Mouse (Mus musculus): ENCODE data around the gene Gpr25.

Gene Gpr25

DNA sequence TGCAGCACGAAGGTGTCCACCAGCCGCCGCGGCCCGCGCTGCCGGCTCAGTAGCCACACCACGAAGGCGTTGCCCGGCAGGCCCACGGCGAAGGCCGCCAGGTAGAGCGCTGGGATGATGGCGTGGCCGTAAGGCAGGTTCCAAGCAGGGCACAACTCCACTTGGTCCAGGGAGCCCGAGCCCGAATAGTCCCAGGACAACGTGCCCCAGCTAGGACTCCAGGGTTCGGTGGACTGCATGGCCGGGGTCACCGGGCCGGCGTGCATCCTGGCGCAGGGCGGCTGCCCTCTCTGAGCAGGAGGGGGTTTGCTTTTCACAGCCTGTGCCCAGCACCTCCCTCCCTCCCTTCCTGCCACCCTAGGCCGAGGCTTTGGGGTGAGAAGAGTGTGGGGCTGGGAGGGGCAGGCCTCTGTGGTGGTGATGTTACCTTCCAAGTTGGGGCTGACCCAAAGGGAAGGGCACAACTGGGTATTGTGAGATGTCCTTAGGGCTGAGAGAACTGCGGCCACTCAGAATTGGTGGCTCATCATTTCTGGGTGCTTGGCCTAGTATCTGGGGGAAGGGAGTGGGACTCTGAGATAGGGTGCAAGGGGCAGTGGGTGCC is at the start of gene Gpr25:
Gene Gpr25 (minus strand): TSS at position 239 of the 604 bp plus-strand sequence.
- no peak for DNase-seq (ENCODE audit: inconsistent ontology term)

DNA sequence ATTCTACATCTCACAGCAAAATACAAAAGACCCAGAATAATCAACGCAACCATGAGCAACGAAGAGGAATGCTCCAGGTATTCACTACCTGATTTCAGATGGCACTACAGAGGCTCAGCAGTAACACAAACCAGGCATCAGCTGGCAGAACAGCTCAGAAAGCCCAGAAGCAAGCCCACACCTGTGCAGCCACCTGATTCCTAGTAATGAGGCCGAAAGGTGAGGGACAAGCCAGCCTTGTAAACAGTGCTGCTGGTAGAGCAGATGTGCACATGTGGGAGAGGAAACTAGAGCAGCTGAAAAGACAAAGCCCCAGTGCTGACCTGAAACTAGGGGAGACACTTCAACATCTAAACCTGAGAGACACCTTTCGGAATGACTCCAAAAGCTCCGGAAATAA is 48.5 kb upstream of the Gpr25 start:
- DNase-seq (ENCODE audit: inconsistent ontology term): no peak

DNA sequence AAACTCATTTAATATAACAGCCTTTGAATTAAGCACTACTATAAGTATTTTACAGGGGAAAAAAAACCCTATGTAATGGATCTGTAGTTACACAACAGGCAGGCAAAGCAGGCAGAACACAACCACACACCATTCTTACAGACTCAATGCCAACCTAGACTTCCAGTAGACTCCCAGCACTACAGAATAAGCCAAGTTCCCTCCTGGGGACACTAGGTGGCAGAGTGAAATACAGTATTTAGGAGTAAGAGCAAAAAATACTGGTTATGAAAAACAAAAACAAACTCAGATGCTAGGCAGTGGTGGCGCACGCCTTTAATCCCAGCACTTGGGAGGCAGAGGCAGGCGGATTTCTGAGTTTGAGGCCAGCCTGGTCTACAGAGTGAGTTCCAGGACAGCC is 45.8 kb upstream of the Gpr25 start:
- no peak for DNase-seq (ENCODE audit: inconsistent ontology term)

- DNase-seq (ENCODE audit: inconsistent ontology term): no peak
Observed at GRCm38 (mm10) chr1:136293961-136294360, 33.3 kb upstream of the Gpr25 start.

GRCm38 (mm10) chr1:136289803-136290202 is 29.1 kb upstream of the Gpr25 start:
- DNase-seq (ENCODE audit: inconsistent ontology term): no peak

GRCm38 (mm10) chr1:136277366-136277765 is 16.7 kb upstream of the Gpr25 start:
- no peak for DNase-seq (ENCODE audit: inconsistent ontology term)

DNA sequence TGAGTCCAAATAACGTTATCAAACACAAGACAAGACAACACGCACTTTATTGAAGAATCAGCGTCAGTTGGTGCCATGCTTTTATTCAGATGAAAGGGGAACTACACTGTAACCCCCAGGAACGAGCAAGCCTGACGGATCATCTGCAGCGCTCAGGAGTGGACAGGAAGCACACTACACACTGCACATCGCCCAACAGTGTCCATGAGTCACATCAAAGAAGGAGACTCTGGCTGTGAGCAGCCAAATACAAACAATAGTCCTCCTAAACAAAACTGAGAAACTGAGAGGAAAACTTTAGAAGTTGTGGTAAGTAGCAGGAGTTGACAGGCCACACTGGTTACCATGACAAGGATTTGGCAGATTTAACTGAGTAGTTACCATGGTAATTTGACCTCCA is 7.6 kb upstream of the Gpr25 start:
- DNase-seq (ENCODE audit: inconsistent ontology term): no peak

DNA sequence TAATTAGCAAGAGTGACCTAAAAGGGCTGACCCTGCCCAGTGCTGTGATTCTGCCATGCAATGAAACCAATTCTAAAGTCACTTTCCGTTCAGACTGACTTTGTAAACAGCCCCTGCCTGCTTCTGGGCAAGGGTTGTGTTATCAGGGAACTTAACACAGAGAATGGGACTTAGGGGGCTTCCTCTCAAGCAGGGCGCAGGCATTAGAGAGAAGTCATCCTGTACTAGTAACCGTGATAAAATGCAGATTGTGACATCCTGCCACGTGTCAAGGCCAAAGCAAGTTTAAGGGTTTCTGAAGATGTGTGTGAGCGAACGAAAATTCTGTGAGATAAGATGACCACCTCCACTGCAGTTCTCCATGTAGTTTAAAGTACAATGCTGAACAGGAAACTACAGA is 5.5 kb upstream of the Gpr25 start:
- no peak for DNase-seq (ENCODE audit: inconsistent ontology term)

- no peak for DNase-seq (ENCODE audit: inconsistent ontology term)
Observed at GRCm38 (mm10) chr1:136263355-136263754, 2.7 kb upstream of the Gpr25 start.

DNA sequence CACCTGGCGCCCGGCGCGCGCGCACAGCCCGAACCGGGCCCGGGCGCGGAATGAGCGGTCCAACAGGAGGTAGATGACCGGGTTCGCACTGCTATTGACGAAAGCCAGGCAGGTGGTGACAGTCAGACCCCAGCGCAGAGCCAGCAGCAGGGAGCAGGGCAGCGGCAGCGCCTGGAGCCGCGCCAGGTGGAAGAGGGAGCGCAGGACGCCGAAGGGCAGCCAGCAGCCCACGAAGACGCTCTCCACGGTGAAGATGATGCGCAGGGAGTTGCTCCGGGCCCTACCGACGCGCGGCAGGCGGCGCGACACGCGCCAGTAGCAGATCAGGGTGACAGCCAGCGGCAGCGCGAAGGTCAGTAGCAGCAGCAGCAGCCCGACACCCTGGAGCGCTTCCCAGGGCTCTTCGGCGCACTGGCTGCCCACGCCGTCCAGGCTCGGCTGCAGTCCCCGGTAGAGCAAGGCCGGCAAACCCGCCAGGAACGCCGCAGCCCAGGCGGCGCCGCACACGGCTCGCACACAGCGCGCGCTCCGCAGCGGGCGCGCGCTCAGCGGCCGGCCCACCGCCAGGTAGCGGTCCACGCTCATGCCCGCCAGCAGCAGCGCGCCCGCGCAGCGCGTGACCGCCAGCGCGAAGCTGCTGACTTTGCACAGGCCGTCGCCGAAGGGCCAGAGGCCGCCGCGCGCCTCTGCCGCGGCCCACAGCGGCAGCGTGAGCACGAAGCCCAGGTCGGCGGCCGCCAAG is 609 bp downstream of the Gpr25 start:
- peak; percentile 66 for DNase-seq (ENCODE audit: inconsistent ontology term)

DNA sequence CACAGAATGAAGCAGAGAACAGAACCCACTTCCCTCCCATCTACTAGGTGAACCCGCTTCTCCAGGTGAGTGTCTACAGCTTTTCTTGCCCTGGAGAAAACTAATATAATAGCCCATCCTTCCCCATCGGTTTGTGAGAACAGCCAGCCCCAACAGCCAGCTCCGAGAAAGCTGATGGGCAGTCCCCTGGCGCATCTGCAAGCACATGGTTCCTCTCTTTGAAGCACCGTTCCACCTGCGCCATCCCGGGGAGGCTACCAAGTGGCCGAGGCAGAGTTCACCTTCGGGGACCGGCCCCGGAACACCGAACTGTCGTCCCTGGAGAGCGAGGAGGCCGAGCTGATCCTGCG is 1.2 kb downstream of the Gpr25 start:
- DNase-seq (ENCODE audit: inconsistent ontology term): no peak

DNA sequence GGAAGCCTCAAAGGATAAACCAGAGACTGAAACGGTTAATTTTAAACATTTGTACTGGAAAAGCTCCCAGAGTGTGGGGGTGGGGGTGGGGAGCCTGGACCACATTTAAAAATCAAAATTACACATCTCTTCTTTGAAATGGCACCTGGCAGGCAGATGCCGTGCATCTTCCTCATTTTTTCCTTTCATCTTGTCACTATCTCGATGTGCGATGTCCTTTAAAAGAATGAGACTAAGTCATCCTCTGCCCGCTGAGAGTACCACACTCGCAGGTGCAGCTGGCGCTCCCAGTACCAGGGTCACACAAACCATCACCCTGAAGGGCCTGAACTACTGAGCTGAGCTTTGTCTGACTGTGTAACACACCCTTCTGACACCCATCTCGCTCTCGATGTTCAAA is 2.2 kb downstream of the Gpr25 start:
- no peak for DNase-seq (ENCODE audit: inconsistent ontology term)

GRCm38 (mm10) chr1:136255657-136256056 is 5.0 kb downstream of the Gpr25 start:
- no peak for DNase-seq (ENCODE audit: inconsistent ontology term)

- no peak for DNase-seq (ENCODE audit: inconsistent ontology term)
Observed at GRCm38 (mm10) chr1:136255174-136255573, 5.5 kb downstream of the Gpr25 start.

DNA sequence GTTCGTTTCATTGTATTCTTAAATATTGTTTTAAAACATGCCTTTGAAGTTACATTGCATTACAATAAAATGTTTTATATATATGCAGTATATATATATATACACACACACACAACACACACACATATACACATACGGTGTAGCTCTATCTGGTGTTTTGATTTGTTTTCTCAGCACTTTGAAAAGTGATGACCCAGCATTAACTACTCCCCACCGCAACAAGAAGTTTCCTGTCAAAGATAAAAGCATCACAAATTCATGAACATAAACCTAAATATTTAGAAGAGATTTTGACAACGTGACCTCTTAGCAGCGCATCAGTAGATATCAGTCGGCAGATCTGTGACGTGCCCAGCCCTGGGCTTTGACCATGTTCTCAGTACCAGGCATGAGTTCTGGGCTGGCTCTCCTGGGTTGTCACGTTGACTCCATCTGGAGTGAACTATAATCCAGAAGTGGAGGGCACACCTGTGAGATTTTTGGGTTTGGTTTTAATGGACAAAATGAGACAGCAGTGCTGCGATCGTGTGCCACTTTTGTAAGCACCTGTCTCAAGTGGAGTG is 6.1 kb downstream of the Gpr25 start:
- no peak for DNase-seq (ENCODE audit: inconsistent ontology term)

GRCm38 (mm10) chr1:136253472-136253871 is 7.2 kb downstream of the Gpr25 start:
- DNase-seq (ENCODE audit: inconsistent ontology term): no peak

GRCm38 (mm10) chr1:136249662-136250061 is 11.0 kb downstream of the Gpr25 start:
- DNase-seq (ENCODE audit: inconsistent ontology term): peak; percentile 19

- DNase-seq (ENCODE audit: inconsistent ontology term): no peak
Observed at GRCm38 (mm10) chr1:136247393-136247792, 13.3 kb downstream of the Gpr25 start.

DNA sequence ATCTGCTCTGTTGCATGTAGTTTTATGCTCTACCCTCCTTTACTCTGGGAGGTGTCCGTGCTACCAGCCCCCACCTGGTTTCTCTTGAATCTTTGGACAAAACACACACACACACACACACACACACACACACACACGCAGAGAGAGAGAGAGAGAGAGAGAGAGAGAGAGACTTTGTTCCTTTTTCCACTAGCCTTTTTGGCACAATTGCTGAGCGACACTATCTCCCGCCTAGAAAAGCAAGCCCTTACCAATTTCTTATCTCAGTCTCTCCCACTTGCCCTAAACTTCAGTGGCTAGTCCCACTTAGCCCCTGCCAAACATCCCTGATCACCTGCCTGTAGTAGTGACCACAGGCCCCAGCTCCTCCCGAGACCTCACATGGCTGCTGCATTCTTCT is 16.2 kb downstream of the Gpr25 start:
- DNase-seq (ENCODE audit: inconsistent ontology term): no peak

GRCm38 (mm10) chr1:136241801-136242200 is 18.9 kb downstream of the Gpr25 start:
- DNase-seq (ENCODE audit: inconsistent ontology term): no peak

DNA sequence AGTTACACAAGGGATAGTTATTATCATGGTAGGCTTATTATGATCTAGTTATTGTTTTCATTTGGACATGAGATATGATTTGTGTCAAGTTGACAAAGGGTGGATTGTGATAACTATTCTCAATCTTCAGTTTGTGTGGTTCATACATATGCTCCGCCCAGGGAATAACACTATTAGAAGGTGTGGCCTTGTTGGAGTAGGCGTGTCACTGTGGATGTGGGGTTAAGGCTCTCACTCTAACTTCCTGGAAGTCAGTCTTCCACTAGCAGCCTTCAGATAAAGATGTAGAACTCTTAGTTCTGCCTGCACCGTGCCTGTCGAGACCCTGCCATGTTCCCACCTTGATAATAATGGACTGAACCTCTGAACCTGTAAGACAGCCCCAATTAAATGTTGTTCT is 22.2 kb downstream of the Gpr25 start:
- DNase-seq (ENCODE audit: inconsistent ontology term): no peak

GRCm38 (mm10) chr1:136234595-136235092 is 26.0 kb downstream of the Gpr25 start:
- DNase-seq (ENCODE audit: inconsistent ontology term): no peak

DNA sequence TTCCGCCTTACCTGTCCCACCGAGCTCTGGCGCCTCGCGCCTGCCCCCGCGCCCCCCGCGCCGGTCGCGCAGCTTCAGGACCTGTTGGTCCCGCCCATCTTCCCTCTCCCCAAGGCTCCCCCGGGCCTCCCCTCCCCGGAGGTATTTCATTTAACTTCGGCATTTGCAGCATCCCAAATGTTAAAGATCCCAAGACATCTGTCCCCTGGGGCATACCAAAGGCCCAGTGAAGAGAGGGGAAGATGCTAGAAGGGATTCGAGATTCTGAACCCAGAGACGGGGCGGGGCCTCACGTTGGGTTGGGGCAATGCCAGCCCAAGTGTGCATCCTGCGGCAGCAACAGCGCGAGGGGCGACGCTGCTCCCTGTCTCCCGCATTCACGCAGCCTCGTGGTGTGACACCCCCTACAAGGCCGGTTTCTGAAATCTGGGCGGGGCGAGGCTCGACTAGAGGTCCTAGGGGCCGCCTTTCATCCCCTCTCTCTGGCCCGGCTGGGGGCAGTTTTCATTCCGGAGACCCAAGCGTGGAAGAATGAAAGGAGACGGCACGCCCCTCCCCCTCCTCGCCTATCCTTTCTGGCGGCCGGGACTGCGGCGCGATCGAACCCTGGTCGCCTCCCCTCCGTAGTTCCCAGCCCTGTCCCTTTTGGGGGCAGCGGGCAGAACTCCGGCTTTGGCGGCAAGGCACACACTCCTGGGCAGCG is 26.6 kb downstream of the Gpr25 start, which contains the start of gene Inava:
Gene Inava (minus strand): TSS at position 373 of the 703 bp plus-strand sequence.
- peak; percentile 88 for DNase-seq (ENCODE audit: inconsistent ontology term)
